Mouse (Mus musculus) kidney, postnatal 0 days (tissue): ENCODE data around the gene Gm49340. TPM values are rescaled to one million over a fixed set of nuclear protein-coding genes. Genes with fewer than 3 reads are reported as not detected.
"Not testable (repeated sequence)": the region's sequence is repeated elsewhere in the genome, so short reads cannot be mapped to it uniquely, and the experiment has no call there.

ENCODE experiments used
- ATAC-seq: fragments of 200-750 bp; cut with Nextera tagmentation; replicated peaks from 2 replicates; pipeline ENCODE4 v1.8.0; 2017; ENCODE audit warnings: low read depth, moderate number of reproducible peaks, moderate TSS enrichment, moderate library complexity; ENCODE audit not compliant: low FRiP score
- DNase-seq: peaks from one replicate; pipeline ENCODE4 v3.0.0-alpha.2; 2016; ENCODE audit warnings: low spot score
- H3K27ac ChIP-seq: fragments of 300-500 bp; sonication (generic); 2 replicates; pipeline ENCODE4 v1.5.1; 2014; ENCODE audit warnings: mild to moderate bottlenecking
- H3K27me3 ChIP-seq: fragments of 300-500 bp; sonication (generic); 2 replicates; pipeline ENCODE4 v1.6.1; 2014; ENCODE audit warnings: low read length, mixed read lengths; ENCODE audit not compliant: insufficient read depth
- H3K36me3 ChIP-seq: fragments of 300-500 bp; sonication (generic); 2 replicates; pipeline ENCODE4 v1.6.1; 2014; ENCODE audit warnings: low read length, mixed read lengths; ENCODE audit not compliant: insufficient read depth
- H3K4me1 ChIP-seq: fragments of 300-500 bp; sonication (generic); replicated peaks from 2 replicates; pipeline ENCODE4 v1.6.1; 2014; ENCODE audit warnings: antibody characterized with exemption, low read length, mixed read lengths; ENCODE audit not compliant: insufficient read depth
- H3K4me2 ChIP-seq: fragments of 300-500 bp; sonication (generic); 2 replicates; pipeline ENCODE4 v1.6.1; 2014; ENCODE audit warnings: mild to moderate bottlenecking, low read length, moderate library complexity, mixed read lengths
- H3K4me3 ChIP-seq: fragments of 300-500 bp; sonication (generic); replicated peaks from 2 replicates; pipeline ENCODE4 v1.5.1; 2014; ENCODE audit warnings: low read depth, low read length
- H3K9ac ChIP-seq: fragments of 300-500 bp; sonication (generic); 2 replicates; pipeline ENCODE4 v1.6.1; 2014; ENCODE audit warnings: low read depth, low read length
- H3K9me3 ChIP-seq: fragments of 300-500 bp; sonication (generic); replicated peaks from 2 replicates; pipeline ENCODE4 v1.6.1; 2016; ENCODE audit warnings: low read length, inconsistent platforms, mixed read lengths
- CTCF ChIP-seq: IDR thresholded peaks from 2 replicates; pipeline ENCODE4 v1.5.1; 2016; ENCODE audit warnings: antibody characterized with exemption, low read depth, mild to moderate bottlenecking, moderate library complexity
- WGBS: fragments of 180-500 bp; shearing (Covaris S2); extraction: QIAGEN DNeasy Blood & Tissue Kit; methylation state at CpG from one replicate; pipeline ENCODE4 v1.1.7; 2014; 5-methylcytosine and 5-hydroxymethylcytosine counted together
- polyA plus RNA-seq: library from polyadenylated mRNA; unstranded; fragments of >200 nt; fragmentation: Nextera tagmentation; extraction: Ambion mirVana; gene quantifications from 2 replicates; pipeline ENCODE4 v1.2.1, GENCODE M21; 2015

Gm49340 gene
- polyA plus RNA-seq, 1 experiment from 2014 or later = not detected

- Histone ChIP-seq H3K4me1 (no peaks in the 10 kb centered on the region), H3K27me3 (no peaks in the 10 kb centered on the region), H3K4me2 (no peak overlapping the region), H3K27ac (no peak overlapping the region), H3K4me3 (no peak overlapping the region), H3K36me3 (no peaks in the 10 kb centered on the region), H3K9me3 (no peaks in the 10 kb centered on the region), H3K9ac (no peak overlapping the region)
- DNase-seq = no peak
- no peak for TF ChIP-seq CTCF
- ATAC-seq = no peak
- WGBS = 64% methylated on average over 2 of the region's 2 CpGs
These were observed 26.4 kb upstream of the Gm49340 start for GRCm38 (mm10) chr11:73303123-73303522.

GRCm38 (mm10) chr11:73315961-73316360 is 13.6 kb upstream of the Gm49340 start:
- ATAC-seq (no peak), DNase-seq (no peak)
- no peaks in the 10 kb centered on the region for H3K36me3 ChIP-seq
- H3K9me3 ChIP-seq = no peaks in the 10 kb centered on the region
- H3K4me1 ChIP-seq = no peaks in the 10 kb centered on the region
- no peaks in the 10 kb centered on the region for H3K27me3 ChIP-seq
- no peak for TF ChIP-seq CTCF
- 42% methylated on average over 3 of the region's 3 CpGs for WGBS
- H3K9ac ChIP-seq = no peak overlapping the region
- H3K4me3 ChIP-seq = no peak overlapping the region
- no peak overlapping the region for H3K4me2 ChIP-seq
- no peak overlapping the region for H3K27ac ChIP-seq

GRCm38 (mm10) chr11:73318581-73318980 is 11.0 kb upstream of the Gm49340 start:
- not testable (repeated sequence) for H3K4me3 ChIP-seq, H3K4me2 ChIP-seq, H3K27me3 ChIP-seq, DNase-seq, H3K9me3 ChIP-seq, H3K9ac ChIP-seq, H3K4me1 ChIP-seq, H3K36me3 ChIP-seq, ATAC-seq, H3K27ac ChIP-seq
- 74% methylated on average over 2 of the region's 2 CpGs for WGBS

- H3K9ac ChIP-seq, H3K4me3 ChIP-seq, H3K9me3 ChIP-seq, H3K27ac ChIP-seq, H3K4me2 ChIP-seq, H3K36me3 ChIP-seq, H3K4me1 ChIP-seq, DNase-seq, ATAC-seq, H3K27me3 ChIP-seq: not testable (repeated sequence)
- 94% methylated on average over 13 of the region's 13 CpGs for WGBS
These were observed 8.5 kb upstream of the Gm49340 start for GRCm38 (mm10) chr11:73321064-73321463.

GRCm38 (mm10) chr11:73323906-73324830 is 5.4 kb upstream of the Gm49340 start:
- no peak overlapping the region; the same call in 1 of the 2 replicates for H3K4me3 ChIP-seq
- H3K9ac ChIP-seq = peak overlapping the region; percentile 23; the same call in 1 of the 2 replicates
- no peaks in the 10 kb centered on the region for H3K27me3 ChIP-seq
- 52% methylated on average over 9 of the region's 9 CpGs for WGBS
- ATAC-seq (no peak; the same call in 1 of the 2 replicates), DNase-seq (peak; percentile 69)
- TF ChIP-seq CTCF = no peak
- H3K36me3 ChIP-seq = no peaks in the 10 kb centered on the region
- no peaks in the 10 kb centered on the region for H3K4me1 ChIP-seq
- no peaks in the 10 kb centered on the region for H3K9me3 ChIP-seq
- H3K4me2 ChIP-seq = peak overlapping the region; percentile 25; the same call in 1 of the 2 replicates
- peak overlapping the region; percentile 50 for H3K27ac ChIP-seq

- H3K9me3 ChIP-seq = no peaks in the 10 kb centered on the region
- H3K27ac ChIP-seq = peak overlapping the region; percentile 64; the same call in 1 of the 2 replicates
- TF ChIP-seq CTCF = no peak
- no peak overlapping the region for H3K9ac ChIP-seq
- H3K4me2 ChIP-seq = peak overlapping the region; percentile 42
- DNase-seq = peak; percentile 73
- no peaks in the 10 kb centered on the region for H3K4me1 ChIP-seq
- H3K36me3 ChIP-seq = no peaks in the 10 kb centered on the region
- 11% methylated on average over 12 of the region's 12 CpGs for WGBS
- no peaks in the 10 kb centered on the region for H3K27me3 ChIP-seq
- H3K4me3 ChIP-seq = no peak overlapping the region; the same call in 1 of the 2 replicates
- peak; percentile 90 for ATAC-seq
These were observed 3.1 kb upstream of the Gm49340 start for GRCm38 (mm10) chr11:73326485-73326886.
